Mouse (Mus musculus): ENCODE data around the gene Wnt10b.

- TF ChIP-seq POLR2A (IDR thresholded peaks at IDR 0.05; ENCODE audit: borderline replicate concordance, control insufficient read depth, low read depth, low read length) (no peak), CTCF (IDR thresholded peaks at IDR 0.05; ENCODE audit: control insufficient read depth, insufficient read depth, low read length) (no peak)
These were observed 14.5 kb upstream of the Wnt10b start for GRCm38 (mm10) chr15:98792233-98793020.

Measured in bone marrow, adult 2 months (tissue).